Mouse (Mus musculus) urinary bladder, postnatal 10 days (tissue): ENCODE data around the gene Alpi.

Source experiments
- DNase-seq: peaks from one replicate; pipeline ENCODE4 v3.0.0; 2022; ENCODE audit warnings: low spot score

Gene Alpi

DNA sequence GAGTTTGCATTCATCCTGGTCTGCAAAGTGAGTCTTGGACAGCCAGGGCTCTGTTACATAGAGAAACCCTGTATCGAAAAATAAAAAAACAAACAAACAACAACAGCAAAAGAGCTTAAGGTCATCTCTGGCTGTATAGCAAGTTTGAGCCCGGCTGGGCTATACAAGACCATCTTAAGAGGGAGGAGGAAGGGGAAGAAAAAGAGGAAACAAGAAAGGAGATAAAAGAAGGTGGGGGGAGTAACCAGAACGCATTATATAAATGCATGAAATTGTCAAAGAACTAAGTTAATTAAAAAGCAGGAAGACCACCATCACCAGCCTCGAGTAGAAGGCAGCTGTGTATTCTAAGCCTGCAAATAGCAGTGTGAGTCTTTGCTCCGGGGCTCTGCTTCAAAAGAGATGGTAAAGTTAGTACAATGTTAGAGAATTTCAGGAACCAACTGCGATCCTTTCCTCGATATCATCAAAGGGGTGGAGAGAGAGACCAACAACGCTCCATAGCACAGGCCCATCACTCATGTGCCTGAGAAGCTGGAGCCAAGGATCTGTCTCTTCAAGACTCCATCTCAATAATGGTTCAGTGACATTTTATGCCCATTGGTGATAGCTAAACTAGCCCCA is 42.3 kb downstream of the Alpi start:
- DNase-seq = no peak

DNA sequence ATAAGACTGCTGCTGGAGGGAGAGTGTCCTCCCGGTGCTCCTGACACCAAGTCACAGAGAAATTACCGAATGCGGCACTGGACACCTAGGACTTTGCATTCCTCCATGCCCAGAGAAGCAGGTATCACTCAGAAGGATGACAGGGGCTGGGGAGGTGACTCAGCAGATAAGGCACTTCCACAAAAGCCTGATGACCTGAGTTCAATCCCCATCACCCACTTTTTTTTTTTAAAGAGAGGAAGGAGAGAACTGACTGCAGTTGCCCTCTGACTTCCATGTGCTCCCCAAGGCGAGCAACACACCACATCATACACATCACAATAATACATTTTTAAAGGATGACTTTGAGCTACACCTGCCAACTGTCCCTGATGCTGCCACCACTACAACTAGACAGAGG is 44.3 kb downstream of the Alpi start:
- DNase-seq = no peak

DNA sequence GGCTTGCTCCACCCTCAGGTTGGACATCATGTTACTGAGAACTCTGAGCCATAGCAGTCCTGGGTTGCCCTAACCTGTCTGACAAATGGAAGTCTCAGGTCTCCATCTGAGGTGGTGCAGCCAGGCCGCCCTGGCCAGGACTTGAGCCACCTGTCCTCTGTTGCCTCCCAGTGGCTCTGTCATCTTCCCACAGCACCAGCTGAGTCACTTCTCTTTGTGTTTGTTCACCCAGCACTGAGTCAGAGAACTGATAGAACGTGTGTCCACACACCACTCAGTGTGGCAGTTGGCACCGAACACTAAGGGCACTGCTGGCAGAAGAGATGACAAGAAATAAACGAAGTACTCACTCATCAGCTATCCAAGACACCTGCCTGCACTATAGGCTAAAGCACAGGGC is 50.0 kb downstream of the Alpi start:
- no peak for DNase-seq

DNA sequence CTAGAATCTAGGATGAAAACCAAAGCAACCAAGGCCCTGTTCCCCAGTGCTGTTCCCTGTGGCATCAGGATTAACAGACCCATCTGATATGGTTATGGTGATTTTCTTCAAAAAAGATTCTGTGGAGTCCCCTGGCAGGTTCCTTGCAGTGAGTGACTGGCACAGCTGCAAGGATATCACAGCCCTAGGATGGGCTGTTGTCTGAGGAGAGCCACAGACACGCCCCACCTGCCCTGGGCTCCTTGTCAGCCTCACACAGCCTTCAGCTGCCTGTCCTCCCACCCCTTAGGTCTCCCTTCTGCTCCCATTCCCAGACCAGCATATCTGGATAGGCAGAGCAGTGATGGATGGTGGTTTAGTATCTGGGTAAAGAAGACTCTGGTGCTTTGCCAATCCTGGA is 50.7 kb downstream of the Alpi start:
- DNase-seq = no peak

DNA sequence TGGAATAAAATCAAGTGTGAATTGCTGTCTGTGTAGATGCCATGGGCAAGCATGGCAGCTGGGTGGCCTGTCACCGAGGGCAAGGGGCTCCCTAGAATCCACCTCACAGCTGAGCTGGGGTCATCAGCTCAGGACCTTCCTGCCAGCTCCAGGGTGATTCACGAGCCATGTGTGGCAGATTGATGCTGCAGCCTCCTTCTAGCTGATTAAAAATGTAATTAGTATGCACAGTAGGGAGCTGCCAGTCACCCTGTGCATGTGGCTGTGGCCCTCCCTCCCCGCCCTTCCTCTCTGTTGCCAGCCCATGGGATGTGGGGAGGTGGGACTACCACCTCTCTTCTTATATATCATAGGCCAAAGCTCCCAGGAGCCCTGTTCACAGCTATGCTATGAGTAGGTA is 51.3 kb downstream of the Alpi start:
- DNase-seq = no peak
